8 mouse cellular contexts compared by ENCODE assay signal in the genomic region with DNA sequence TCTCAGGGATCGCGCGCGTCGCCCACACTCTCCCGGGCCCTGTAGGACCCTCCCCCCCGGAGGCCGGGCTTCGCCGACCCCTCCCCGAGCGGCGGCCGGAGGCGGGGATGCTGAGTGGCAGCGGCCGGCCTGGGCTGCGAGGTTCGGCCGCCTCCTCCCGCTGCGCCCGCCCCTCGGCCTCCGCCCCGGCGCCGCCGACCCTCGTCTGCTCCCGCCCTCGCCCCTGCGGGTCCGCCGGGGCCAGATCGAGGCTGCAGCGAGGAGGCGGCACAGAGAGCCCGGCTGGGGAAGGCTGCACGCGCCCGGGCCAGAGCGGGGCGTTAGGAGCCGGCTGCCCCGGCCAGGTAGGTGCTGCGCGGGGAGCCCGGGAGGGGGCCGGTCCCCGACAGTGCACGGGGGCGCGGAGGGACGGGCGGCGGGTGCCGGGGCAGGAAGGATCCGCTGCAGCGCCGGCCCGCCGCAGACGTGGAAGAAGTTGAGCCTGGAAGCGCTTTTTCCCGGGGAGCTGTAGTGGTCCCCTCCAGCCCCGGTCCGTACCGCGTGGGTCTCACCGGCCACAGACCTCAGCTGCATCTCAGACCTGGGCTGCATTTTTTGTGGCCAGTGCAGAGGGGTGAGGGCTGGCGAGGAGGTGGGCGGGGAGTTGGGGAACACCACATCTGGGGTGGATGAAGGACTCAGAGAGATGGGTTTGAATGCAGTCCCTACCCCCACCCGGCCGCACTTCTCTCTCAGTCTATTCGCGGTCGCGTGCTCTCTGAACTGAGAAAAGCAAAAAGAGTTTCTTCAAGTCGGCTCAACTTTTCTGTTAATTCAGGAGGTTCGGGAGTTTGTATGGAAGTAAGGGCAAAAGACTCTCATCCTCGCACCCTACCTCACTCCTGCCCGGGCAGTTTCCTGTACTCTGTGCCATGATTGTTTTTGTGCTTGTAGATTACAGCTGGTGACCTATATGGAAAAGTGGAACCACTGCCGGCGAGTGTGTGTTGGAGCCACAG. TPM values are rescaled to one million over a fixed set of nuclear protein-coding genes. Genes with fewer than 3 reads are reported as not detected.
DNase-seq lines count a peak whose midpoint lies in the region; ATAC-seq and TF ChIP-seq lines count a peak whose summit lies in the region.

TSS of gene Lhfpl2 (plus strand) at position 234 of the 998 bp plus-strand sequence.

- CTCF ChIA-PET in Patski (lab: Charles Lee): interaction anchor here (1.6 kb wide), 1 partner anchor 11 kb away, joined by 5 read pairs; no protein-coding TSS in a partner anchor

- H3K36me3 ChIP-seq in heart, postnatal 0 days (replicated peaks; ENCODE audit: control insufficient read depth, insufficient read depth, low read length): no peaks in the 10 kb centered on the region
- H3K36me3 ChIP-seq in lung, postnatal 0 days (ENCODE audit: insufficient read depth, low read length): no peaks in the 10 kb centered on the region

- peak; percentile 14 to 15 for DNase-seq in B cell, adult 2 months
- no peak for DNase-seq in Patski (ENCODE audit: low read depth, low spot score)
- peak; percentile 25 for DNase-seq in heart, postnatal 0 days (ENCODE audit: low spot score)
- no peak for DNase-seq in layer of hippocampus, adult 8-10 months (ENCODE audit: low spot score in 2 of 2)
- DNase-seq in lung, postnatal 0 days (ENCODE audit: low spot score): peak; percentile 75
- DNase-seq in ovary, postnatal 10 days (ENCODE audit: low spot score): peak; percentile 58
- no peak for DNase-seq in c-Kit-positive CD71-positive TER-119-positive erythroid progenitor cells, embryonic 14.5 days (ENCODE audit: low spot score)

- TF ChIP-seq POLR2A in embryonic fibroblast, embryonic 13.5 days (IDR thresholded peaks at IDR 0.05; ENCODE audit: low read depth, low read length): peak; percentile 38

- peak within 1 kb of the TSS; percentile 68 for H3K4me3 ChIP-seq in embryonic fibroblast, embryonic 13.5 days (ENCODE audit: insufficient read depth, low read length)
- peak within 1 kb of the TSS; percentile 86 for H3K4me3 ChIP-seq in heart, postnatal 0 days (ENCODE audit: low read depth, low read length)
- H3K4me3 ChIP-seq in lung, postnatal 0 days (ENCODE audit: low read depth, low read length): peak within 1 kb of the TSS; percentile 82

- peak; percentile 61 for ATAC-seq in Patski
- peak; percentile 77 for ATAC-seq in heart, postnatal 0 days (ENCODE audit: insufficient read depth, low read depth)
- ATAC-seq in lung, postnatal 0 days: peak; percentile 79

- POLR2A ChIA-PET in Patski (lab: Charles Lee): no interaction called here

- 1% methylated on average over 76 of the region's 85 CpGs for WGBS in heart, postnatal 0 days
- under 1% methylated on average over 64 of the region's 85 CpGs for WGBS in lung, postnatal 0 days

- H3K9ac ChIP-seq in heart, postnatal 0 days (replicated peaks; ENCODE audit: low read depth, low read length): peak within 1 kb of the TSS; percentile 80
- H3K9ac ChIP-seq in lung, postnatal 0 days (replicated peaks; ENCODE audit: low read depth): peak within 1 kb of the TSS; percentile 69

- in situ Hi-C loops in Patski (cut with MboI; ENCODE audit: low pct_unique_long_range_greater_than_20kb): no loop called here

- H3K27me3 ChIP-seq in Patski: no peaks in the 10 kb centered on the region
- H3K27me3 ChIP-seq in heart, postnatal 0 days (ENCODE audit: control insufficient read depth, insufficient read depth, low read length): no peaks in the 10 kb centered on the region
- no peaks in the 10 kb centered on the region for H3K27me3 ChIP-seq in lung, postnatal 0 days (replicated peaks; ENCODE audit: insufficient read depth, low read length)

- H3K4me2 ChIP-seq in heart, postnatal 0 days (ENCODE audit: low read depth, low read length): peak within 1 kb of the TSS; percentile 99
- H3K4me2 ChIP-seq in lung, postnatal 0 days (replicated peaks; ENCODE audit: low read depth, low read length): peak within 1 kb of the TSS; percentile 99

- peaks cover 3% of the 10 kb centered on the region; the same call in 1 of the 2 replicates for H3K4me1 ChIP-seq in embryonic fibroblast, embryonic 13.5 days (ENCODE audit: control insufficient read depth, insufficient read depth, low read length)
- H3K4me1 ChIP-seq in heart, postnatal 0 days (ENCODE audit: control insufficient read depth, insufficient read depth): peaks cover 15% of the 10 kb centered on the region
- peaks cover 8% of the 10 kb centered on the region for H3K4me1 ChIP-seq in lung, postnatal 0 days (ENCODE audit: insufficient read depth, low read depth, low read length)

- no peak for TF ChIP-seq EP300 in heart, postnatal 0 days (IDR thresholded peaks at IDR 0.05; ENCODE audit: low read depth)
- no peak for TF ChIP-seq EP300 in lung, postnatal 0 days (IDR thresholded peaks at IDR 0.05)

- no peaks in the 10 kb centered on the region for H3K9me3 ChIP-seq in heart, postnatal 0 days (replicated peaks; ENCODE audit: control insufficient read depth, low read length)
- no peaks in the 10 kb centered on the region for H3K9me3 ChIP-seq in lung, postnatal 0 days (ENCODE audit: low read length)

- no peak for TF ChIP-seq CTCF in Patski (IDR thresholded peaks at IDR 0.05)
- TF ChIP-seq CTCF in embryonic fibroblast, embryonic 13.5 days (IDR thresholded peaks at IDR 0.05; ENCODE audit: borderline replicate concordance, insufficient read depth, low read length): no peak
- no peak for TF ChIP-seq CTCF in heart, postnatal 0 days (IDR thresholded peaks at IDR 0.05; ENCODE audit: low read depth)
- TF ChIP-seq CTCF in lung, postnatal 0 days (IDR thresholded peaks at IDR 0.05): no peak

- peak within 1 kb of the TSS; percentile 1; the same call in 1 of the 2 replicates for H3K27ac ChIP-seq in embryonic fibroblast, embryonic 13.5 days (ENCODE audit: insufficient read depth, low read length)
- peak within 1 kb of the TSS; percentile 74 for H3K27ac ChIP-seq in heart, postnatal 0 days (ENCODE audit: low read depth)
- H3K27ac ChIP-seq in lung, postnatal 0 days (ENCODE audit: low read length): peak within 1 kb of the TSS; percentile 58

RNA-seq across cellular contexts. Expression of gene Lhfpl2, which starts in this region (rescaled TPM):
- polyA plus RNA-seq in Patski (2021): 33.0 TPM
- polyA plus RNA-seq in embryonic fibroblast, embryonic 13.5 days (2011; ENCODE audit: insufficient read length, low read depth, missing spikeins): 40.6 and 60.3 TPM in 2 replicates
- total RNA-seq in heart, postnatal 0 days (2014; rRNA removed; ENCODE audit: low replicate concordance): 20.9 and 22.5 TPM in 2 replicates
- polyA plus RNA-seq in heart, postnatal 0 days (2015; fragmentation: Nextera tagmentation; extraction: Ambion mirVana): 10.8 and 11.8 TPM in 2 replicates
- total RNA-seq in layer of hippocampus, adult 8-10 months (2022): 10 to 100 TPM; 23.6 to 34.1 (median 24.8) TPM
- polyA plus RNA-seq in lung, postnatal 0 days (2015; fragmentation: Nextera tagmentation; extraction: Ambion mirVana): 19.9 and 21.4 TPM in 2 replicates

Comparison
In these comparisons a context has a peak if more than half of its experiments do, and no peak if none do; other contexts are left out.
1. DNase-seq: peak in B cell, adult 2 months (2 of 2), heart, postnatal 0 days (single experiment), lung, postnatal 0 days (single experiment) and ovary, postnatal 10 days (single experiment); none in Patski (single experiment), layer of hippocampus, adult 8-10 months (0 of 2) and c-Kit-positive CD71-positive TER-119-positive erythroid progenitor cells, embryonic 14.5 days (single experiment).
2. H3K27ac ChIP-seq: peak in every context shown above with its lines; median percentile 74 in heart, postnatal 0 days; 58 in lung, postnatal 0 days; 1 in embryonic fibroblast, embryonic 13.5 days.
3. Peak in every context shown above with its lines, with median percentiles within 50 percentile points of each other: ATAC-seq and H3K4me3 ChIP-seq.